Mouse (Mus musculus) CH12.LX (cell line): ENCODE results near the gene Acsl1. TPM values are rescaled to one million over a fixed set of nuclear protein-coding genes. Genes with fewer than 3 reads are reported as not detected.

ENCODE experiments used
- DNase-seq: peaks from one replicate; pipeline ENCODE4 v3.0.0-alpha.2; 2013; ENCODE audit errors: extremely low read depth
- H3K27ac ChIP-seq: 2 replicates; pipeline ENCODE4 v1.5.1; 2012; ENCODE audit warnings: low read depth, mild to moderate bottlenecking, control low read depth, moderate library complexity; ENCODE audit not compliant: insufficient read depth
- H3K27me3 ChIP-seq: replicated peaks from 2 replicates; pipeline ENCODE3; 2012; ENCODE audit warnings: inconsistent platforms
- H3K36me3 ChIP-seq, 2 experiments: replicated peaks in 1 of 2; 2 replicates each; pipeline versions ENCODE3 to v1.6.1; 2012; ENCODE audit warnings: inconsistent platforms in 1 of 2, low read length in 1 of 2, mild to moderate bottlenecking in 1 of 2, mixed read lengths in 1 of 2, moderate library complexity in 1 of 2; ENCODE audit not compliant: control insufficient read depth in 1 of 2, insufficient read depth in 1 of 2
- H3K4me1 ChIP-seq, 2 experiments: 2 replicates each; pipeline ENCODE4 v1.6.1; 2012; ENCODE audit warnings: inconsistent platforms in 1 of 2, moderate library complexity in 1 of 2; ENCODE audit not compliant: insufficient read depth in 2 of 2, control insufficient read depth in 1 of 2
- H3K4me2 ChIP-seq: 2 replicates; pipeline ENCODE4 v1.6.1; 2012; ENCODE audit warnings: low read depth, mild to moderate bottlenecking, control low read depth; ENCODE audit not compliant: poor library complexity, insufficient read depth, severe bottlenecking
- H3K4me3 ChIP-seq, 3 experiments: fragments of 150-350 bp in 1 of 3; sonication (generic) in 1 of 3; replicated peaks in 1 of 3; 2 replicates each; pipeline versions ENCODE3 to v1.5.1; 2011 to 2012; ENCODE audit warnings: low read depth in 2 of 3, low read length in 2 of 3, mild to moderate bottlenecking in 2 of 3, moderate library complexity in 2 of 3, control low read depth in 1 of 3, improper control_type of control experiment in 1 of 3, inconsistent platforms in 1 of 3, mixed read lengths in 1 of 3; ENCODE audit not compliant: poor library complexity in 1 of 3
- H3K79me2 ChIP-seq: replicated peaks from 2 replicates; pipeline ENCODE4 v1.6.1; 2012; ENCODE audit warnings: mild to moderate bottlenecking, moderate library complexity; ENCODE audit not compliant: control insufficient read depth, poor library complexity, insufficient read depth, severe bottlenecking; ENCODE audit errors: extremely low read depth
- H3K9ac ChIP-seq: 2 replicates; pipeline ENCODE4 v1.6.1; 2012; ENCODE audit warnings: low read depth, mild to moderate bottlenecking, control low read depth, moderate library complexity; ENCODE audit not compliant: insufficient read depth
- H3K9me3 ChIP-seq: replicated peaks from 2 replicates; pipeline ENCODE3; 2012; ENCODE audit warnings: low read length, inconsistent platforms, mixed read lengths
- CHD1 ChIP-seq: IDR thresholded peaks from 2 replicates; pipeline ENCODE4 v1.6.1; 2012; ENCODE audit warnings: low read depth, low read length, improper control_type of control experiment, inconsistent platforms
- CHD2 ChIP-seq: IDR thresholded peaks from 2 replicates; pipeline ENCODE4 v1.6.1; 2011; ENCODE audit warnings: low read length, improper control_type of control experiment
- CTCF ChIP-seq, 2 experiments: IDR thresholded peaks in 1 of 2; conservative IDR thresholded peaks in 1 of 2; 2 replicates each; pipeline ENCODE4 v1.5.1; 2011 to 2012; ENCODE audit warnings: low read depth in 2 of 2, low read length in 2 of 2, improper control_type of control experiment in 1 of 2, inconsistent platforms in 1 of 2, mild to moderate bottlenecking in 1 of 2, moderate library complexity in 1 of 2
- E2F4 ChIP-seq: IDR thresholded peaks from 2 replicates; pipeline ENCODE4 v1.6.1; 2011; ENCODE audit warnings: low read depth, low read length, improper control_type of control experiment; ENCODE audit not compliant: insufficient replicate concordance
- ELF1 ChIP-seq: IDR thresholded peaks from 2 replicates; pipeline ENCODE4 v1.6.1; 2014; ENCODE audit warnings: low read depth, mild to moderate bottlenecking, inconsistent platforms, low read length, improper control_type of control experiment
- EP300 ChIP-seq: IDR thresholded peaks from 2 replicates; pipeline ENCODE4 v1.6.1; 2011; ENCODE audit warnings: low read length, improper control_type of control experiment
- HCFC1 ChIP-seq: IDR thresholded peaks from 2 replicates; pipeline ENCODE4 v1.6.1; 2012; ENCODE audit warnings: low read depth, mild to moderate bottlenecking, inconsistent platforms, low read length, improper control_type of control experiment
- IRF4 ChIP-seq: IDR thresholded peaks from 2 replicates; pipeline ENCODE4 v1.6.1; 2014; ENCODE audit warnings: low read depth, mild to moderate bottlenecking, inconsistent platforms, low read length, improper control_type of control experiment
- JUN ChIP-seq: IDR thresholded peaks from 2 replicates; pipeline ENCODE4 v1.6.1; 2011; ENCODE audit warnings: low read depth, mild to moderate bottlenecking, low read length, improper control_type of control experiment, moderate library complexity; ENCODE audit not compliant: insufficient read depth
- JUND ChIP-seq: conservative IDR thresholded peaks from 2 replicates; pipeline ENCODE4 v1.6.1; 2011; ENCODE audit warnings: low read depth, low read length, improper control_type of control experiment
- KAT2A ChIP-seq: IDR thresholded peaks from 2 replicates; pipeline ENCODE4 v1.6.1; 2012; ENCODE audit warnings: low read length, improper control_type of control experiment, inconsistent platforms; ENCODE audit not compliant: insufficient replicate concordance
- MEF2A ChIP-seq: IDR thresholded peaks from 2 replicates; pipeline ENCODE4 v1.6.1; 2014; ENCODE audit warnings: low read depth, mild to moderate bottlenecking, inconsistent platforms, low read length, improper control_type of control experiment, borderline replicate concordance
- MXI1 ChIP-seq: IDR thresholded peaks from 2 replicates; pipeline ENCODE4 v1.6.1; 2011; ENCODE audit warnings: mild to moderate bottlenecking, low read depth, low read length, improper control_type of control experiment
- NELFE ChIP-seq: IDR thresholded peaks from 2 replicates; pipeline ENCODE4 v1.6.1; 2011; ENCODE audit warnings: low read depth, low read length, improper control_type of control experiment
- PAX5 ChIP-seq: IDR thresholded peaks from 2 replicates; pipeline ENCODE4 v1.6.1; 2012; ENCODE audit warnings: low read length, inconsistent platforms, mixed read lengths
- POLR2A ChIP-seq: IDR thresholded peaks from 2 replicates; pipeline ENCODE4 v1.6.1; 2011; ENCODE audit warnings: low read depth, mild to moderate bottlenecking, improper control_type of control experiment, low read length
- POLR2AphosphoS2 ChIP-seq: IDR thresholded peaks from 2 replicates; pipeline ENCODE4 v1.6.1; 2011; ENCODE audit warnings: low read depth, low read length, improper control_type of control experiment
- RAD21 ChIP-seq: IDR thresholded peaks from 2 replicates; pipeline ENCODE4 v1.6.1; 2011; ENCODE audit warnings: low read depth, mild to moderate bottlenecking, low read length, improper control_type of control experiment, moderate library complexity
- SIN3A ChIP-seq: IDR thresholded peaks from 2 replicates; pipeline ENCODE4 v1.6.1; 2012; ENCODE audit warnings: low read length, improper control_type of control experiment, inconsistent platforms
- TCF12 ChIP-seq: IDR thresholded peaks from 2 replicates; pipeline ENCODE4 v1.6.1; 2014; ENCODE audit warnings: low read depth, mild to moderate bottlenecking, inconsistent platforms, low read length, improper control_type of control experiment
- UBTF ChIP-seq: IDR thresholded peaks from 2 replicates; pipeline ENCODE4 v1.6.1; 2012; ENCODE audit warnings: low read depth, mild to moderate bottlenecking, inconsistent platforms, low read length, improper control_type of control experiment, moderate library complexity
- USF1 ChIP-seq: IDR thresholded peaks from 2 replicates; pipeline ENCODE4 v1.6.1; 2014; ENCODE audit warnings: low read depth, mild to moderate bottlenecking, inconsistent platforms, low read length, improper control_type of control experiment
- USF2 ChIP-seq: conservative IDR thresholded peaks from 2 replicates; pipeline ENCODE4 v1.6.1; 2011; ENCODE audit warnings: low read depth, low read length, improper control_type of control experiment
- ZC3H11A ChIP-seq: IDR thresholded peaks from 2 replicates; pipeline ENCODE4 v1.6.1; 2012; ENCODE audit warnings: low read depth, mild to moderate bottlenecking, inconsistent platforms, low read length, improper control_type of control experiment
- dilution Hi-C: fragments of 300-500 bp; cut with MboI; formaldehyde crosslinking; loops from 2 replicates; pipeline ENCODE4 v1.14.3; 2020; ENCODE audit warnings: low sequenced_read_pairs; ENCODE audit not compliant: extremely low pct_unique_long_range_greater_than_20kb, extremely low pct_ligation_motif_present
- in situ Hi-C: fragments of 300-500 bp; cut with MboI; formaldehyde crosslinking; loops from 3 replicates; pipeline ENCODE4 v1.14.3; 2019; ENCODE audit warnings: low sequenced_read_pairs, low pct_ligation_motif_present, low pct_unique_long_range_greater_than_20kb, mixed read lengths
- polyA plus RNA-seq: library from polyadenylated mRNA; unstranded; fragments of >175 nt; gene quantifications from 2 replicates; pipeline ENCODE4 v1.2.1, GENCODE M21; 2012; ENCODE audit warnings: low read depth; ENCODE audit not compliant: insufficient read length
- total RNA-seq, 2 experiments: library from RNA; depleted of rRNA; stranded (reverse); fragments of 300-350 nt in 1 of 2; fragments of >200 nt in 1 of 2; gene quantifications; 2 replicates each; pipeline ENCODE4 v1.2.3; 2012 to 2014

Gene Acsl1
- total and polyA plus RNA-seq, 3 experiments: 8.7 to 27.9 (median 19.5) TPM

- TF ChIP-seq SIN3A (no peak), HCFC1 (no peak)
- no peak overlapping the region for H3K27ac ChIP-seq
- in situ Hi-C loops (loop anchor here (5.0 kb wide), 1 partner anchor 35 kb away; no protein-coding TSS in a partner anchor), dilution Hi-C loops (no loop called here)
- no peaks in the 10 kb centered on the region for H3K36me3 ChIP-seq
- H3K4me1 ChIP-seq: peaks cover 2 to 20% of the 10 kb centered on the region in 2 experiments; a peak in 1 of 4 replicates
- no peak overlapping the region for H3K4me2 ChIP-seq
- H3K9me3 ChIP-seq: peaks cover 5% of the 10 kb centered on the region
- no peak overlapping the region for H3K4me3 ChIP-seq
- no peaks in the 10 kb centered on the region for H3K27me3 ChIP-seq
- DNase-seq: no peak
- no peak overlapping the region for H3K9ac ChIP-seq
- H3K79me2 ChIP-seq: no peaks in the 10 kb centered on the region
These were observed 38.9 kb upstream of the Acsl1 start for GRCm38 (mm10) chr8:46431921-46432320.

- H3K9ac ChIP-seq: no peak overlapping the region
- no peak for DNase-seq
- peaks cover 5% of the 10 kb centered on the region for H3K9me3 ChIP-seq
- dilution Hi-C loops: no loop called here
- H3K27me3 ChIP-seq: no peaks in the 10 kb centered on the region
- H3K4me1 ChIP-seq: peaks cover 2 to 20% of the 10 kb centered on the region in 2 experiments; a peak in 1 of 4 replicates
- no peaks in the 10 kb centered on the region for H3K79me2 ChIP-seq
- no peak for TF ChIP-seq HCFC1
- TF ChIP-seq CHD2: no peak
- TF ChIP-seq ELF1: no peak
- TF ChIP-seq KAT2A: no peak
- no peak for TF ChIP-seq ZC3H11A
- no peak for TF ChIP-seq USF2
- TF ChIP-seq POLR2A: no peak
- TF ChIP-seq UBTF: no peak
- no peak for TF ChIP-seq MEF2A
- TF ChIP-seq, all 38 proteins: peak for 0
- Histone ChIP-seq H3K4me3 (no peak overlapping the region), H3K36me3 (no peaks in the 10 kb centered on the region), H3K4me2 (no peak overlapping the region), H3K27ac (no peak overlapping the region)
- in situ Hi-C loops: loop anchor here (5.0 kb wide), 1 partner anchor 35 kb away; no protein-coding TSS in a partner anchor
These were observed 38.3 kb upstream of the Acsl1 start for GRCm38 (mm10) chr8:46432581-46432980.

- peaks cover 2 to 20% of the 10 kb centered on the region in 2 experiments; a peak in 1 of 4 replicates for H3K4me1 ChIP-seq
- no peaks in the 10 kb centered on the region for H3K36me3 ChIP-seq
- H3K27me3 ChIP-seq: no peaks in the 10 kb centered on the region
- peaks cover 5% of the 10 kb centered on the region for H3K9me3 ChIP-seq
- TF ChIP-seq E2F4 (no peak), CTCF (conservative IDR thresholded peaks at IDR 0.05 in 1 of 2, IDR thresholded peaks at IDR 0.05 in 1 of 2; ENCODE audit: low read depth in 2 of 2, low read length in 2 of 2) (no peak), CHD1 (no peak), IRF4 (no peak), JUN (no peak), MXI1 (no peak), SIN3A (no peak), EP300 (no peak), JUND (no peak), POLR2AphosphoS2 (no peak), TCF12 (no peak), RAD21 (no peak), MEF2A (no peak), KAT2A (no peak), PAX5 (no peak), POLR2A (no peak), USF1 (no peak), NELFE (no peak), ELF1 (no peak)
- no peak overlapping the region for H3K9ac ChIP-seq
- DNase-seq: no peak
- no peak overlapping the region for H3K4me2 ChIP-seq
- dilution Hi-C loops: no loop called here
- no peak overlapping the region for H3K27ac ChIP-seq
- no peak overlapping the region for H3K4me3 ChIP-seq
- no peaks in the 10 kb centered on the region for H3K79me2 ChIP-seq
- in situ Hi-C loops: loop anchor here (5.0 kb wide), 1 partner anchor 36 kb away; no protein-coding TSS in a partner anchor
These were observed 37.2 kb upstream of the Acsl1 start for GRCm38 (mm10) chr8:46433656-46434055.
